Mouse (Mus musculus): Measurements from ENCODE around the gene Grifin. TPM values are rescaled to one million over a fixed set of nuclear protein-coding genes. Genes with fewer than 3 reads are reported as not detected.

Grifin gene
- polyA plus RNA-seq, 1 experiment from 2014 or later: not detected

- WGBS: 89% methylated on average over 5 of the region's 5 CpGs
- Histone ChIP-seq H3K27me3 (ENCODE audit: control insufficient read depth, insufficient read depth, low read length) (no peaks in the 10 kb centered on the region), H3K9me3 (ENCODE audit: control insufficient read depth, low read length) (no peaks in the 10 kb centered on the region), H3K4me3 (ENCODE audit: low read depth, low read length) (no peak overlapping the region), H3K36me3 (ENCODE audit: control insufficient read depth, insufficient read depth, low read length) (no peaks in the 10 kb centered on the region), H3K4me1 (ENCODE audit: control insufficient read depth, insufficient read depth, low read length) (peaks cover 18% of the 10 kb centered on the region), H3K4me2 (no peak overlapping the region), H3K9ac (ENCODE audit: low read length) (no peak overlapping the region), H3K27ac (ENCODE audit: low read depth, low read length) (no peak overlapping the region)
- no peak for DNase-seq (ENCODE audit: low spot score, missing footprints)
- ATAC-seq (ENCODE audit: low FRiP score): no peak
Observed at GRCm38 (mm10) chr5:140567751-140568150, 2.9 kb upstream of the Grifin start.

- ATAC-seq (ENCODE audit: low FRiP score) (no peak), DNase-seq (ENCODE audit: low spot score, missing footprints) (no peak)
- Histone ChIP-seq H3K4me2 (no peak overlapping the region), H3K36me3 (ENCODE audit: control insufficient read depth, insufficient read depth, low read length) (no peaks in the 10 kb centered on the region), H3K27ac (ENCODE audit: low read depth, low read length) (no peak overlapping the region), H3K4me1 (ENCODE audit: control insufficient read depth, insufficient read depth, low read length) (peaks cover 18% of the 10 kb centered on the region), H3K4me3 (ENCODE audit: low read depth, low read length) (no peak overlapping the region), H3K9me3 (ENCODE audit: control insufficient read depth, low read length) (no peaks in the 10 kb centered on the region), H3K27me3 (ENCODE audit: control insufficient read depth, insufficient read depth, low read length) (no peaks in the 10 kb centered on the region), H3K9ac (ENCODE audit: low read length) (no peak overlapping the region)
- WGBS: 60% methylated on average over 11 of the region's 11 CpGs
Observed at GRCm38 (mm10) chr5:140567321-140567720, 2.5 kb upstream of the Grifin start.

- peaks cover 18% of the 10 kb centered on the region for H3K4me1 ChIP-seq (ENCODE audit: control insufficient read depth, insufficient read depth, low read length)
- WGBS: 74% methylated on average over 4 of the region's 4 CpGs
Observed at GRCm38 (mm10) chr5:140566271-140566670, 1.4 kb upstream of the Grifin start.

GRCm38 (mm10) chr5:140565856-140566255, 985 bp upstream of the Grifin start:
- DNase-seq (ENCODE audit: low spot score, missing footprints) (peak; percentile 93), ATAC-seq (ENCODE audit: low FRiP score) (peak; percentile 26)
- no peaks in the 10 kb centered on the region for H3K36me3 ChIP-seq (ENCODE audit: control insufficient read depth, insufficient read depth, low read length)
- H3K27ac ChIP-seq (ENCODE audit: low read depth, low read length): no peak overlapping the region; the same call in 1 of the 2 replicates
- no peak overlapping the region for H3K4me2 ChIP-seq
- H3K27me3 ChIP-seq (ENCODE audit: control insufficient read depth, insufficient read depth, low read length): no peaks in the 10 kb centered on the region
- peaks cover 18% of the 10 kb centered on the region for H3K4me1 ChIP-seq (ENCODE audit: control insufficient read depth, insufficient read depth, low read length)
- H3K4me3 ChIP-seq (ENCODE audit: low read depth, low read length): no peak overlapping the region
- no peaks in the 10 kb centered on the region for H3K9me3 ChIP-seq (ENCODE audit: control insufficient read depth, low read length)
- H3K9ac ChIP-seq (ENCODE audit: low read length): peak overlapping the region; percentile 36; the same call in 1 of the 2 replicates
- 53% methylated on average over 6 of the region's 6 CpGs for WGBS

More at GRCm38 (mm10) chr5:140566271-140566670, 1.4 kb upstream of the Grifin start:
- Histone ChIP-seq H3K4me3 (ENCODE audit: low read depth, low read length) (no peak overlapping the region), H3K4me2 (no peak overlapping the region), H3K27ac (ENCODE audit: low read depth, low read length) (no peak overlapping the region), H3K9me3 (ENCODE audit: control insufficient read depth, low read length) (no peaks in the 10 kb centered on the region), H3K36me3 (ENCODE audit: control insufficient read depth, insufficient read depth, low read length) (no peaks in the 10 kb centered on the region), H3K9ac (ENCODE audit: low read length) (no peak overlapping the region), H3K27me3 (ENCODE audit: control insufficient read depth, insufficient read depth, low read length) (no peaks in the 10 kb centered on the region)
- ATAC-seq (ENCODE audit: low FRiP score): no peak
- DNase-seq (ENCODE audit: low spot score, missing footprints): no peak

DNA sequence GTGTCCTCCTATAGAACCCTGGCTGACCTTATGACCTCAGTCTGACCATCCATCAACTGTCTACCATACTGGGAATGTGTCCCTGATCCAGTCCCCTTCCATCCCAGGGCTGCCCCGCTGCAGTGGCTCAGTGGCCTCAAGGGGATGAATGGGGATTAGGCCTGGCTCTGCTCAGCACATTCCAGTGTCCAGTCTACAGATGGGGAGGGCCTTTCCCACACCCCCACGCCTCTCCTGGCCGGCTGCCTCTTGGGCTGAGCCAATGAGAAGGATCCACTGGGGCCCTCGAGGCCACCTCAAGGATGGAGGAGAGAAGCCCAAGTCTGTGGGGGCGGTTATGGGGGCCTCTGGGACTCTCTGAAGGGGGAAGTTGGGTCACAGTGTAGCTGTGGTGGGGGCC, 580 bp upstream of the Grifin start:
- H3K27me3 ChIP-seq (ENCODE audit: control insufficient read depth, insufficient read depth, low read length): no peaks in the 10 kb centered on the region
- no peaks in the 10 kb centered on the region for H3K36me3 ChIP-seq (ENCODE audit: control insufficient read depth, insufficient read depth, low read length)
- 16% methylated on average over 5 of the region's 5 CpGs for WGBS
- no peak overlapping the region for H3K4me2 ChIP-seq
- H3K4me3 ChIP-seq (ENCODE audit: low read depth, low read length): no peak overlapping the region
- peak; percentile 56 for ATAC-seq (ENCODE audit: low FRiP score)
- peaks cover 18% of the 10 kb centered on the region for H3K4me1 ChIP-seq (ENCODE audit: control insufficient read depth, insufficient read depth, low read length)
- DNase-seq (ENCODE audit: low spot score, missing footprints): no peak
- H3K27ac ChIP-seq (ENCODE audit: low read depth, low read length): no peak overlapping the region; the same call in 1 of the 2 replicates
- no peaks in the 10 kb centered on the region for H3K9me3 ChIP-seq (ENCODE audit: control insufficient read depth, low read length)
- H3K9ac ChIP-seq (ENCODE audit: low read length): peak overlapping the region; percentile 36; the same call in 1 of the 2 replicates

GRCm38 (mm10) chr5:140562601-140563000, 2.3 kb downstream of the Grifin start:
- 78% methylated on average over 9 of the region's 9 CpGs for WGBS
- H3K4me1 ChIP-seq (ENCODE audit: control insufficient read depth, insufficient read depth, low read length): peaks cover 18% of the 10 kb centered on the region

DNA sequence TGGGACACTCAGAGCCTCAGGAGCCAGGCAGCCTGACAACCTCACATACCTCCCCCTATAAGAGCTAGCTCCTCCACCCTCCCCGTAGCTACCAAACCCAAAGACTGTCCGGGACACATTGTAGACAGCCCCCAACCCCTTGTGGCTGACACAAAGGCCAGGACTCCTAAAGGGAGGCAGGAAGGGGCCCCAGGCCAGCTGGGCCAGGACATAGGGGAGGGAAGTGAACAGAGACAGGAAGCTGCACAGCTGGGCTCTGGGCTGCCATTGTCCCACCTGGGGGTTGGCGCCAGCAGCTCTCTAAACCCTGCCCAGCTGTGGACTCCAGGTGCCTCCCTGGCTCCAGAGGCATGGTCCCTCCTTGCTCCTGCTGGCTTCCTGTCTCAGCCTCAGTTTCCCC, 8.0 kb downstream of the Grifin start:
- Histone ChIP-seq H3K27ac (ENCODE audit: low read depth, low read length) (no peak overlapping the region), H3K27me3 (ENCODE audit: control insufficient read depth, insufficient read depth, low read length) (no peaks in the 10 kb centered on the region), H3K4me3 (ENCODE audit: low read depth, low read length) (no peak overlapping the region), H3K36me3 (ENCODE audit: control insufficient read depth, insufficient read depth, low read length) (no peaks in the 10 kb centered on the region), H3K9ac (ENCODE audit: low read length) (no peak overlapping the region), H3K4me1 (ENCODE audit: control insufficient read depth, insufficient read depth, low read length) (0 out of 2 replicates have a peak, but pooled peaks cover 2% of the 10 kb centered on the region), H3K9me3 (ENCODE audit: control insufficient read depth, low read length) (no peaks in the 10 kb centered on the region), H3K4me2 (no peak overlapping the region)
- ATAC-seq (ENCODE audit: low FRiP score) (no peak), DNase-seq (ENCODE audit: low spot score, missing footprints) (peak; percentile 83)
- 55% methylated on average over 3 of the region's 3 CpGs for WGBS

More at GRCm38 (mm10) chr5:140562601-140563000, 2.3 kb downstream of the Grifin start:
- H3K36me3 ChIP-seq (ENCODE audit: control insufficient read depth, insufficient read depth, low read length): no peaks in the 10 kb centered on the region
- H3K9ac ChIP-seq (ENCODE audit: low read length): no peak overlapping the region
- H3K4me3 ChIP-seq (ENCODE audit: low read depth, low read length): no peak overlapping the region
- H3K27me3 ChIP-seq (ENCODE audit: control insufficient read depth, insufficient read depth, low read length): no peaks in the 10 kb centered on the region
- no peak overlapping the region for H3K4me2 ChIP-seq
- ATAC-seq (ENCODE audit: low FRiP score): no peak
- DNase-seq (ENCODE audit: low spot score, missing footprints): no peak
- H3K9me3 ChIP-seq (ENCODE audit: control insufficient read depth, low read length): no peaks in the 10 kb centered on the region
- H3K27ac ChIP-seq (ENCODE audit: low read depth, low read length): no peak overlapping the region

DNA sequence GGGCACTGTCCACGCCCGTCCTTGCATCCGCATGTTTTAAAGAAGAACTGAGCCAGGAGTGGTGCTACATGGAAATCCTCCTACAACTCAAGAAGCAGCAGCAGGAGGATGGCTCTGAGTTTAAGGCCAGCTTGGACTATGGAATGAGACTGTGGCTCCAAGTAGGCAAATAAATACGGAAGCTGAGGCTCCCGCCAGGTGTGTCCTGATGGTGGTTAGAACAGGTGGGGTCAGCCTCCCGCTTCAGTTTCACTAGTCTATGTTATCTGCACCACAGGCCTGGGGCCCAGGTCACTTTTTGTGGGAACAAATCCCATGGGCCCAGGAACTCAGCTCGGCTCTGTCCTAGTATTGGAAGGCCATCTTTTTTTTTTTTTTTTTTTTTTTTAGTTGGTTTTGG, 11.2 kb downstream of the Grifin start:
- Histone ChIP-seq H3K27me3 (ENCODE audit: control insufficient read depth, insufficient read depth, low read length) (no peaks in the 10 kb centered on the region), H3K4me2 (no peak overlapping the region), H3K36me3 (ENCODE audit: control insufficient read depth, insufficient read depth, low read length) (no peaks in the 10 kb centered on the region), H3K4me1 (ENCODE audit: control insufficient read depth, insufficient read depth, low read length) (peaks cover 8% of the 10 kb centered on the region; the same call in 1 of the 2 replicates), H3K9ac (ENCODE audit: low read length) (no peak overlapping the region), H3K9me3 (ENCODE audit: control insufficient read depth, low read length) (no peaks in the 10 kb centered on the region), H3K4me3 (ENCODE audit: low read depth, low read length) (no peak overlapping the region), H3K27ac (ENCODE audit: low read depth, low read length) (no peak overlapping the region)
- DNase-seq (ENCODE audit: low spot score, missing footprints) (no peak), ATAC-seq (ENCODE audit: low FRiP score) (no peak)
- 90% methylated on average over 7 of the region's 7 CpGs for WGBS

- Histone ChIP-seq H3K9ac (ENCODE audit: low read length) (peak overlapping the region; percentile 40), H3K4me3 (ENCODE audit: low read depth, low read length) (no peak overlapping the region), H3K27me3 (ENCODE audit: control insufficient read depth, insufficient read depth, low read length) (no peaks in the 10 kb centered on the region), H3K36me3 (ENCODE audit: control insufficient read depth, insufficient read depth, low read length) (no peaks in the 10 kb centered on the region), H3K4me2 (peak overlapping the region; percentile 32), H3K27ac (ENCODE audit: low read depth, low read length) (peak overlapping the region; percentile 80), H3K4me1 (ENCODE audit: control insufficient read depth, insufficient read depth, low read length) (peaks cover 6% of the 10 kb centered on the region; the same call in 1 of the 2 replicates), H3K9me3 (ENCODE audit: control insufficient read depth, low read length) (0 out of 2 replicates have a peak, but pooled peaks cover 2% of the 10 kb centered on the region)
- 18% methylated on average over 17 of the region's 17 CpGs for WGBS
- ATAC-seq (ENCODE audit: low FRiP score): peak; percentile 92
- DNase-seq (ENCODE audit: low spot score, missing footprints): peak; percentile 91
Observed at GRCm38 (mm10) chr5:140549306-140550047, 15.4 kb downstream of the Grifin start.

Measured in midbrain, embryonic 11.5 days (tissue).